Mouse (Mus musculus) neural tube, embryonic 15.5 days (tissue): ENCODE measurements at regions not wholly inside any gene's neighbourhood (a gene's known extent, or its start where the extent isn't known, plus 50 kb on each side); places are given as distances from the start of the nearest gene placed in this dataset.

ENCODE experiments used
- ATAC-seq: fragments of 200-750 bp; cut with Nextera tagmentation; 2 replicates; pipeline ENCODE4 v1.8.0; 2017; ENCODE audit warnings: mild to moderate bottlenecking, moderate TSS enrichment, moderate library complexity; ENCODE audit not compliant: low FRiP score
- H3K27ac ChIP-seq: fragments of 300-500 bp; sonication (generic); replicated peaks from 2 replicates; pipeline ENCODE4 v1.5.1; 2015; ENCODE audit warnings: mild to moderate bottlenecking, inconsistent platforms
- H3K27me3 ChIP-seq: fragments of 300-500 bp; sonication (generic); replicated peaks from 2 replicates; pipeline ENCODE4 v1.6.1; 2015; ENCODE audit warnings: inconsistent platforms
- H3K36me3 ChIP-seq: fragments of 300-500 bp; sonication (generic); 2 replicates; pipeline ENCODE4 v1.6.1; 2015; ENCODE audit warnings: inconsistent platforms
- H3K4me1 ChIP-seq: fragments of 300-500 bp; sonication (generic); 2 replicates; pipeline ENCODE4 v1.6.1; 2015; ENCODE audit warnings: inconsistent platforms
- H3K4me2 ChIP-seq: fragments of 300-500 bp; sonication (generic); 2 replicates; pipeline ENCODE4 v1.6.1; 2015; ENCODE audit warnings: inconsistent platforms, mild to moderate bottlenecking, moderate library complexity
- H3K4me3 ChIP-seq: fragments of 300-500 bp; sonication (generic); replicated peaks from 2 replicates; pipeline ENCODE4 v1.5.1; 2015; ENCODE audit warnings: mild to moderate bottlenecking, inconsistent platforms
- H3K9ac ChIP-seq: fragments of 300-500 bp; sonication (generic); replicated peaks from 2 replicates; pipeline ENCODE4 v1.6.1; 2015; ENCODE audit warnings: mild to moderate bottlenecking, inconsistent platforms
- H3K9me3 ChIP-seq: fragments of 300-500 bp; sonication (generic); replicated peaks from 2 replicates; pipeline ENCODE4 v1.6.1; 2016; ENCODE audit warnings: inconsistent platforms
- WGBS: fragments of 180-500 bp; shearing (Covaris S2); methylation state at CpG from one replicate; pipeline ENCODE4 v1.1.7; 2015; ENCODE audit warnings: mixed read lengths; 5-methylcytosine and 5-hydroxymethylcytosine counted together

DNA sequence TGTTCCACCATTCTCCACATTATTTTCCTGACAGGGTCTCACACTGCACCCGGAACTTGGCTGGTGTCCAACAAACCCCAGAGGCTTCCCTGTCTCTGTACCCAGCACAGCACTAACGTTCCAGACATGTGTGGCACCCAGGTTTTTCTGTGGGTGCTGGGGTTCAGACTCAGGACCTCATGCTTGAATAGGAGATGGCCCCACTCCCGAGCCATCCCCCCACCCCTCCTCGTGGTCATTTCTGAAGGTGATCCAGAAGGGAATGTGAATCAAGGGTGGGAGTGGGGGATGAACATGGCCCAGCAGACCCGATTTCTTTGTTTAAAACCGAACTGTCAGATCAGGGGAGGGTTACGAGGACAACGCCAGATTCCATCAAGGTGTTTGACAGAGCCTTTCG lies 245.6 kb downstream of the Tbc1d1 start:
- ATAC-seq, result no peak
- H3K27ac ChIP-seq, result no peak overlapping the region
- no peak overlapping the region for H3K4me3 ChIP-seq
- H3K4me1 ChIP-seq, result no peaks in the 10 kb centered on the region
- no peak overlapping the region for H3K9ac ChIP-seq
- WGBS, result 78% methylated on average over 9 of the region's 9 CpGs
- no peaks in the 10 kb centered on the region for H3K36me3 ChIP-seq
- no peaks in the 10 kb centered on the region for H3K27me3 ChIP-seq
- no peaks in the 10 kb centered on the region for H3K9me3 ChIP-seq
- no peak overlapping the region for H3K4me2 ChIP-seq

DNA sequence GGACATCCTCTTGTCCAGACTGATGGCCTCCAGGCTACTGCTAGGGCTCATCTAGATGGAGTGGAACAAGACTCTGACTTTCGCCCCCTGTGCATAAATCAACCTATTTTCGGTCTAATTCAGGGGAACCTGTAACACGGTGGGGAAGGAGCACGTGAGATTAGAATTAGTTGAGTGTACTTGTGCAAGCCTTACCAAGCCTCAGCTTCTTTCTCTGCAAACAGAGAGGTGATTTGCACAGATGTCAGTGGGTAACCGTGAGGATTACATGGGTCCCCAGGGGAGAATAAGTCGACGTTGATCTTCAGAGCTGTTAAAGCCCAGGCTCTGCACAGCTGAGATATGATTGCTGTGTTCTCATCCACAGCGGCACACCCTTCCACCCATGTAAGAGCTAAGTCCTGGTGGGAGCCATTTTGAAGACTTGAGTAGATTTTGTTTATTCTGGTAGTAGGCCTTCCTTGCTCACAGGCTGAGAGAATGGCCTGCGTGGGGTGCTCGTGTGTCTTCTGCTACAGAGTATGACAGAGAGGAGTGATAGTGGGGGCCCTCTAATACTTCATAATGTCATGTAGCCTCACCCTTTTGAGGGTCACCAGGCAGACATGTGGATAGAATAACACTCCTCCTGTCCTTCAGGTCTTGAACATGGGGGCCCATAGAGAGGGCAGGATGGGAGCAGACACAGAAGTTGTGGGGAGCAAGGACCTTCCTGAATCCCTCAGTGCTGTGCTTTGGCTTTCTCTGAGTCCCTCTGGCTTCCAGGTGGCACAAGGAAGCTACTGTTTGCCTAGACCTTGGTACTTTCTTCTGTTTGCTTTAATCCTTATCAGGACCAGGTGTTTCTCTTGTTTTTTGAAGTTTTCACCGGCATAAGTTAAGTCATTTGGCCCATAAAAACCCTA lies 247.2 kb downstream of the Tbc1d1 start:
- no peak for ATAC-seq
- WGBS, result 68% methylated on average over 11 of the region's 11 CpGs
- Histone ChIP-seq H3K4me3 (no peak overlapping the region), H3K36me3 (no peaks in the 10 kb centered on the region), H3K27ac (no peak overlapping the region), H3K4me2 (no peak overlapping the region), H3K9ac (no peak overlapping the region), H3K9me3 (no peaks in the 10 kb centered on the region), H3K4me1 (no peaks in the 10 kb centered on the region), H3K27me3 (no peaks in the 10 kb centered on the region)

DNA sequence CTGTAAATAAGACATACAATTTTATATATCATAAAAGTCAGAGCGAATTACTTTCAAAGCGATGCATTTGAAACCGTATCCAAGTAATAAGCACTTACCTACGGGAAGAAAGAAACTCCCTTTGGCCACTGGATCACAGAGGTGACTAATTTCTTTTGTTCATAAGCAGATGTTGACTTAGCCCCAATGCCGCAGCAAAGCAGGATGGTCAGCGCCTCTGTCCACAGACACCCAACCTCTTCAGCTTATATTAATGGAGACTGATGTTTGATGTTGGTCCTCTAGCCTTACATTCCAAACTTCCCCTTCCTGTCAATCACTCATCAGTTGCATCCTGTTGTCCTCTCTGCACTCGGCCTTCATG lies 247.9 kb downstream of the Tbc1d1 start:
- Histone ChIP-seq H3K27ac (no peak overlapping the region), H3K9me3 (no peaks in the 10 kb centered on the region), H3K27me3 (no peaks in the 10 kb centered on the region), H3K36me3 (no peaks in the 10 kb centered on the region), H3K9ac (no peak overlapping the region), H3K4me1 (no peaks in the 10 kb centered on the region), H3K4me3 (no peak overlapping the region), H3K4me2 (no peak overlapping the region)
- WGBS, result 91% methylated on average over 7 of the region's 7 CpGs
- no peak for ATAC-seq

DNA sequence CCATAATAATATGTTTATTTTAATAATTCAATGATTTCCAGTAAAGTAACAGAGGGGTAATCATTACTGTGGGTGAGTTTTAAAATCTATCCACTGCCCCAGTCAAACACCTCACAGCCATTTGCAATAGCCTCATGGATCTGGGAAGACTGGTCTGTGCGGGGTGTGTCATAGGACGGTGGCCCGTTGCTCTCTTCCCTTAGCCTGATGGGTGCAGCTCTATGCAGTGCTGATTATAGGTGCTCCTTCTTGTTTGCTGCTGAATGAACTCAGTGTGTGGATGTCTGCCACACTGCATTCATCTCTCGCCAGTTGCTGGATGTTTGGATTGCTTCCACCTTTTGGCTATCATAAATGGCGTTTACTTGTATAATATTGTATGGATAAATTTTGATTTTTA lies 248.4 kb downstream of the Tbc1d1 start:
- no peaks in the 10 kb centered on the region for H3K9me3 ChIP-seq
- no peak for ATAC-seq
- H3K27me3 ChIP-seq, result no peaks in the 10 kb centered on the region
- no peaks in the 10 kb centered on the region for H3K4me1 ChIP-seq
- H3K9ac ChIP-seq, result no peak overlapping the region
- no peak overlapping the region for H3K4me2 ChIP-seq
- no peak overlapping the region for H3K4me3 ChIP-seq
- H3K27ac ChIP-seq, result no peak overlapping the region
- 94% methylated on average over 5 of the region's 5 CpGs for WGBS
- H3K36me3 ChIP-seq, result no peaks in the 10 kb centered on the region

DNA sequence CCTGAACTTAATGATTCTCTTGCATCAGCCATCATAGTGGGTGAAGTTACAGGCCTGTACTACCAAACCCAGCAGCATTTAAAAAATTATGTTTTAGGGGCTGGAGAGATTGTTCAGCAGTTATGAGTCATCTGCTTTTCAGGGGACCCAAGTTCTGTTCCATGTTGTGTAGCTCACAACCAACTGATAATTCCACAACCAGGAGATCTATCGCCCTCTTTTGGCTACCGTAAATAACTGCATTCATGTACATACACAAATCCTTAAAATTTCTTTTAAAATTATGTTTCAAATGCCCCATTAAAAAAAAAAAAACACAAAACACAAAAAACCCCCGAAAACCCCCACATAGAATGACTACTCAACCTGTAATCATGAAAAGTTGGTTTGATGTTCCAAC lies 252.8 kb downstream of the Tbc1d1 start:
- no peaks in the 10 kb centered on the region for H3K36me3 ChIP-seq
- 79% methylated on average over 3 of the region's 3 CpGs for WGBS
- H3K27ac ChIP-seq, result no peak overlapping the region
- H3K27me3 ChIP-seq, result no peaks in the 10 kb centered on the region
- no peak overlapping the region for H3K4me3 ChIP-seq
- no peak overlapping the region for H3K9ac ChIP-seq
- H3K4me1 ChIP-seq, result no peaks in the 10 kb centered on the region
- no peak overlapping the region for H3K4me2 ChIP-seq
- no peak for ATAC-seq
- H3K9me3 ChIP-seq, result no peaks in the 10 kb centered on the region

DNA sequence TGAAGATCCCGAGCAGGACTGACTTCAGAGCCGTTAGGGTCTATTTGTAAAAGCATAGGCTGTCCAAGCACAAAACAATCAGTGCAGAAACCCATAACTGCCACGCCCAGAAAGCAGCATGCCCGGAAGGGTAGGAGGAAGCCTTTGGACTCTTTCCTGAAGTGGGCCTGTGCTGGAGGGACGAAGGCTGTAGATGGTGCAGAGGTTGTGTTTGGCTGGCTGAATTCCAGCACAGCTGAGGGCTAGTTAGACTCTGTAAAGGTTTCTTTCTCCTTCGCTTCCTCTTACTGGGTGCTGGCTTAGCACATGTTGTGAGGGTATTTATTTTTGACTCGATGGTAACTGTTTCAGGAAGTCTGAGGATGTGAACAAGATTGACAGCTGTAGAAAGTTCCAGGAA lies 254.5 kb downstream of the Tbc1d1 start:
- Histone ChIP-seq H3K9ac (no peak overlapping the region), H3K4me3 (no peak overlapping the region), H3K27me3 (no peaks in the 10 kb centered on the region), H3K4me1 (no peaks in the 10 kb centered on the region), H3K36me3 (no peaks in the 10 kb centered on the region), H3K27ac (no peak overlapping the region), H3K4me2 (no peak overlapping the region), H3K9me3 (no peaks in the 10 kb centered on the region)
- no peak for ATAC-seq
- WGBS, result 78% methylated on average over 7 of the region's 7 CpGs

DNA sequence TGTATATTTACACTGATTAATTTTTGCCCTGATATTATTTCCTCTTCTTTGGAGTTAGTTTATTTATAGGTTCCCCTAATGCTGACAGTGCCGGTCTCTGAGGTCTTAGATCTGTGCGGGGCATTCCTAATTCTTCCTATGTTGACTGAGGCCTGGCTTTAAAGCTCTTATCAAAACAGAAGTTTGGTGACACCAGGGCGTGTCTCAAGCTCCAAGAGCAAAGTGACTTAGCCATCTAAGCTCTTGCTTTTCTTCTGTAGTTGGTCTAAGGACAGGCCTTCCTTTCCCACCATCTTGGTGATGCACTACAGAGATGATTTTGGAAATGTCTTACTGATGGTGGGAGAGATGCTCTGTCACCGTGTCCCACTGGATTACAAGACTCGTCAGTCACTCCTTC lies 258.4 kb downstream of the Tbc1d1 start:
- Histone ChIP-seq H3K27ac (no peak overlapping the region), H3K4me2 (no peak overlapping the region), H3K36me3 (no peaks in the 10 kb centered on the region), H3K9ac (no peak overlapping the region), H3K27me3 (no peaks in the 10 kb centered on the region), H3K9me3 (no peaks in the 10 kb centered on the region), H3K4me1 (no peaks in the 10 kb centered on the region), H3K4me3 (no peak overlapping the region)
- 83% methylated on average over 5 of the region's 5 CpGs for WGBS
- no peak for ATAC-seq

DNA sequence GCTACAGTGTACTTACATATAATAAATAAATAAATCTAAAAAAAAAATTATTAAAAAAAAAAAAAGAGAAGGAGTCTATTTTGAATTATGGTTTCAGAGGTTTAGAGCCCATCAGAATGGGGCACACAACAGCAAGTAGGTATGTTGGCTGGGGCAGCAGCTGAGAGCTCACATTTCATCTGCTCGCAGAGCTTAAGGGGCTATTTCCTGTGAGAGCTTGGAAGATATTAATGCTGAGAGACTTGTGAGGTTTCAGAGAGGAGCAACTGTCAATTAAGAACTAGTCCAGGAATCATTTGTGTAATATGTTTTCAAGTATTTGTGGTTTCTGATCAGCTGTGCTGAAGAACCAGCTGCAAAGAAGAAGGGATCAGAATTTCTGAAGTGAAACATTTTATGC lies 263.3 kb downstream of the Tbc1d1 start:
- H3K4me3 ChIP-seq, result no peak overlapping the region
- H3K27me3 ChIP-seq, result no peaks in the 10 kb centered on the region
- no peak overlapping the region for H3K4me2 ChIP-seq
- H3K9me3 ChIP-seq, result no peaks in the 10 kb centered on the region
- no peak overlapping the region for H3K27ac ChIP-seq
- 97% methylated on average over 1 of the region's 1 CpGs for WGBS
- no peak for ATAC-seq
- peaks cover 13% of the 10 kb centered on the region for H3K4me1 ChIP-seq
- H3K9ac ChIP-seq, result no peak overlapping the region
- H3K36me3 ChIP-seq, result no peaks in the 10 kb centered on the region

DNA sequence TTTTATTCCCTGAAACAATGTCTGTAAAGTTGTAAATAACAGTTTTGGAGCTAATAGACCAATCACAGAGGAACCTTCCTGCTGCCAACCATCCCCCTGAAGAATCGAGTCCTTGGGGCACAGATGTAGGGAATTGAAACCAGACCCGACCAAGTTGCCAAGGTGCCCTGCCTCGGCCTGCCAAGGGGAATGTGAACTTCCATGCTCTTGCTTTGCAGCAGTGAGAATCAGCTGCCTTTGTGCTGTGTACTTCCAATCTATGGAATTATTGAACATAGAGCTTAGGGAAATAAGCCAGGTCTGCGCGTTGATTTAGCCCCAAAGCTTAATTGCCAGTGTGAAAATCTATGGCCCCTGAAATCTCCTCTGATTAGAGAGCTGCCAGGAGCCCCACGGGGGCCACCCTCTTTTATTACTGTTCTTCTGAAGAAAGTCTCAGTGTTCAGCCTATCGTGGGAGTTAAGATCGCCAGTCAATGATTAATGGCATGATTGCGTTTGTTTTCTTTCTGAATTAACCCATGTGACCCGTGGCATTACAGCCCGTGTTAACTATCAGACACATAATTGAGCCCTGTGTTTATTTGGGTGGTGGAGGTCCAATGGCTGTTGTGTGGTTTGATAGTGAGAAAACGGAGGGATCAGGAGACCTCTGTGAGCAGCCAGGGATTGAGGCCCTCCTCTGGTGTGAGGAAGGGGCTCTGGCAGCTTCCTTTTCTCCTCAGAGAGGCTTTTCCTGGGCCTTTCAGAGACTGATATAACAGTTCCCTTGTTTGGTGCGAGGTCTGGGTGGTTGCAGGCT lies 266.9 kb downstream of the Tbc1d1 start:
- H3K27me3 ChIP-seq, result peaks cover 5% of the 10 kb centered on the region; the same call in 1 of the 2 replicates
- H3K9ac ChIP-seq, result no peak overlapping the region
- H3K4me2 ChIP-seq, result no peak overlapping the region
- H3K4me3 ChIP-seq, result no peak overlapping the region
- no peak overlapping the region for H3K27ac ChIP-seq
- H3K9me3 ChIP-seq, result 0 out of 2 replicates have a peak, but pooled peaks cover 4% of the 10 kb centered on the region
- 8% methylated on average over 13 of the region's 13 CpGs for WGBS
- no peak; the same call in 1 of the 2 replicates for ATAC-seq
- peaks cover 13% of the 10 kb centered on the region for H3K4me1 ChIP-seq
- H3K36me3 ChIP-seq, result no peaks in the 10 kb centered on the region

DNA sequence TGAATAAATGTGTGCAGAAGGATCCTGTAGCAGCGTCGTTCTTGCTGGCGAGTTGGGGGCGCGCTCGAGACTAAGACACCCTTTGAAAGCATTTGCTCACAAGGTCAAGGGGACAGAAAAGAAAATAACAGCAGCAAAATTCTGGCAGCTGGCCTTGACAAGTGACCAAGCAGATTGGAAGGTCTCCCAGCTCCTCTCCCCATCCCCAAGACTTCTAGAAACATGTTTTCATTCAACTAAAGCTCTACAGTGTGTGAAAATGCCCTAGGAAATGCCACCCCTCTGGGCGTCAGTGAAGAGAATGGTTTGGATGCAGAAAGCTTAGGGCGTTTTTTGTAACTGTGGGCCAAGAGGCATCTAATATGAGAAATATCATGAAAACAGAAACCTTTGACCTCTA lies 272.7 kb downstream of the Tbc1d1 start:
- WGBS, result 89% methylated on average over 8 of the region's 8 CpGs
- Histone ChIP-seq H3K36me3 (no peaks in the 10 kb centered on the region), H3K27ac (no peak overlapping the region), H3K4me3 (no peak overlapping the region), H3K27me3 (peaks cover 5% of the 10 kb centered on the region; the same call in 1 of the 2 replicates), H3K9ac (no peak overlapping the region), H3K4me1 (no peaks in the 10 kb centered on the region), H3K9me3 (0 out of 2 replicates have a peak, but pooled peaks cover 4% of the 10 kb centered on the region), H3K4me2 (no peak overlapping the region)
- no peak for ATAC-seq

DNA sequence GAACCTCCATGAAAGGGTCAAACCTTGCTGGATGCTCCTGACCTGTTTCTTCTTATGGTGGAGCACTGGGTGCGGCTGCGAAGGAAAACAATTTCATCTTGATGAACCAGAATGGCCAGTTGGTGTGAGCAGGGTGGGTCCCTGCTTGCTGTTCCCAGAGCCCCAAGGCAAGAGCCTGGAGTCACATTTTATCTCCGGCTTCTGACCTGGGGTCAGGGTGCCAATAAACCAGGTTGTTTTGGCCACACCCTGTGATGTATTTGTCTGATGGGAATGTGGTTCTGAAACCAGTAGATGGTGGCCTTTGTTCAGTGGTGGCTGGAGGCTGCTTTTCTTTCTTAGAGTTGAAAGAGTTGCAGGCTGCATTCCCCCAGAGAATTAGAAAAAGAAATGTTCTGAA lies 274.4 kb downstream of the Tbc1d1 start:
- WGBS, result 82% methylated on average over 3 of the region's 3 CpGs
- ATAC-seq, result no peak

DNA sequence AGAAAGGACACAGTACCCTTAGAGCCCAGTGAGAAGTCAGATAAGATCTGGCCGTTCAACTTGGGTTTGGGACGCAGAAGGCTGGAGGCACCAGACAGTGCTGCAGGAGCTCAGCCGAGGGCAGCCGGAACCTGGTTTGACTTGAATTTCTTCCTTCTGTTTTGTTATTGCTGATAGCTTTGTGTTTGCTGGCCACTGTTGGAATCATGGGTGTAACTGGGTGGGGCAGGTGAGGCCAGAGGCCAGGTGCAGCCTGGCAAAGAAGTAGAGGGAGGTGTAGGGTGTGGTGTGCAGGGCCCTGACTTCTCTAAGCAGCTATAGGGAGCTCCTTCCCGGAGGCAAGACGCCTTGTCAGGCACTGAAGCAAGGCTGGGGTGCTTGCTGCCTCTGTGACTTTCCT lies 275.5 kb downstream of the Tbc1d1 start:
- Histone ChIP-seq H3K4me2 (no peak overlapping the region), H3K27ac (no peak overlapping the region), H3K27me3 (no peaks in the 10 kb centered on the region), H3K4me3 (no peak overlapping the region), H3K9ac (no peak overlapping the region), H3K9me3 (no peaks in the 10 kb centered on the region), H3K36me3 (no peaks in the 10 kb centered on the region), H3K4me1 (no peaks in the 10 kb centered on the region)
- WGBS, result 91% methylated on average over 6 of the region's 6 CpGs
- ATAC-seq, result no peak

More for the DNA sequence above, 274.4 kb downstream of the Tbc1d1 start:
- H3K27me3 ChIP-seq, result no peaks in the 10 kb centered on the region
- no peak overlapping the region for H3K27ac ChIP-seq
- no peaks in the 10 kb centered on the region for H3K4me1 ChIP-seq
- 0 out of 2 replicates have a peak, but pooled peaks cover 2% of the 10 kb centered on the region for H3K9me3 ChIP-seq
- no peaks in the 10 kb centered on the region for H3K36me3 ChIP-seq
- H3K4me2 ChIP-seq, result no peak overlapping the region
- no peak overlapping the region for H3K4me3 ChIP-seq
- H3K9ac ChIP-seq, result no peak overlapping the region
